Mouse (Mus musculus) myocyte (in vitro differentiated cells): ENCODE measurements around the gene Gm9903. TPM values are rescaled to one million over a fixed set of nuclear protein-coding genes. Genes with fewer than 3 reads are reported as not detected.

Source experiments
- H3K27me3 ChIP-seq: one replicate; pipeline ENCODE4 v1.6.1; 2011; ENCODE audit not compliant: control insufficient read depth, insufficient read depth, insufficient read length
- H3K36me3 ChIP-seq: one replicate; pipeline ENCODE4 v1.6.1; 2011; ENCODE audit not compliant: control insufficient read depth, insufficient read depth
- H3K4me2 ChIP-seq: one replicate; pipeline ENCODE4 v1.6.1; 2011; ENCODE audit warnings: low read depth, control low read depth
- H3K4me3 ChIP-seq: one replicate; pipeline ENCODE4 v1.5.1; 2011; ENCODE audit warnings: mild to moderate bottlenecking, control low read depth, moderate library complexity
- H3K79me2 ChIP-seq: one replicate; pipeline ENCODE4 v1.6.1; 2011; ENCODE audit not compliant: control insufficient read depth, insufficient read depth
- H3ac ChIP-seq: one replicate; pipeline ENCODE4 v1.6.1; 2011; ENCODE audit not compliant: control insufficient read depth, insufficient read length
- CEBPB ChIP-seq: IDR thresholded peaks from 2 replicates; pipeline ENCODE4 v1.6.1; 2011; ENCODE audit warnings: mild to moderate bottlenecking, moderate library complexity; ENCODE audit not compliant: poor library complexity, insufficient read depth, severe bottlenecking
- E2F4 ChIP-seq: IDR thresholded peaks from one replicate; pipeline ENCODE4 v1.6.1; 2011; ENCODE audit warnings: mild to moderate bottlenecking, control low read depth, moderate library complexity; ENCODE audit not compliant: insufficient read depth
- MAX ChIP-seq: IDR thresholded peaks from one replicate; pipeline ENCODE4 v1.6.1; 2011; ENCODE audit warnings: low read depth, mild to moderate bottlenecking, control low read depth
- MYOD1 ChIP-seq, 3 experiments: IDR thresholded peaks; one replicate each; pipeline ENCODE4 v1.6.1; 2011; ENCODE audit warnings: control low read depth in 2 of 3, low read depth in 2 of 3, mild to moderate bottlenecking in 2 of 3, moderate library complexity in 1 of 3; ENCODE audit not compliant: insufficient read length in 2 of 3, control insufficient read depth in 1 of 3
- MYOG ChIP-seq, 3 experiments: IDR thresholded peaks; one replicate each; pipeline ENCODE4 v1.6.1; 2011; ENCODE audit warnings: control low read depth in 2 of 3, low read depth in 2 of 3, mild to moderate bottlenecking in 2 of 3; ENCODE audit not compliant: insufficient read length in 2 of 3, control insufficient read depth in 1 of 3, insufficient read depth in 1 of 3
- POLR2A ChIP-seq: IDR thresholded peaks from one replicate; pipeline ENCODE4 v1.6.1; 2011; ENCODE audit warnings: low read depth, mild to moderate bottlenecking, control low read depth, moderate library complexity; ENCODE audit not compliant: insufficient read length
- POLR2AphosphoS2 ChIP-seq: IDR thresholded peaks from one replicate; pipeline ENCODE4 v1.6.1; 2011; ENCODE audit warnings: low read depth, control low read depth; ENCODE audit not compliant: insufficient read length
- REST ChIP-seq: IDR thresholded peaks from one replicate; pipeline ENCODE4 v1.6.1; 2011; ENCODE audit warnings: mild to moderate bottlenecking, control low read depth, moderate library complexity; ENCODE audit not compliant: insufficient read depth, insufficient read length
- SRF ChIP-seq: IDR thresholded peaks from one replicate; pipeline ENCODE4 v1.6.1; 2011; ENCODE audit warnings: low read depth; ENCODE audit not compliant: control insufficient read depth, insufficient read length
- TCF12 ChIP-seq: IDR thresholded peaks from one replicate; pipeline ENCODE4 v1.6.1; 2011; ENCODE audit warnings: mild to moderate bottlenecking, control low read depth; ENCODE audit not compliant: poor library complexity, insufficient read depth, severe bottlenecking
- TCF3 ChIP-seq: IDR thresholded peaks from one replicate; pipeline ENCODE4 v1.6.1; 2011; ENCODE audit warnings: low read depth, control low read depth; ENCODE audit not compliant: insufficient read length
- USF1 ChIP-seq: IDR thresholded peaks from one replicate; pipeline ENCODE4 v1.6.1; 2011; ENCODE audit warnings: low read depth, mild to moderate bottlenecking, control low read depth, moderate library complexity
- polyA plus RNA-seq: library from polyadenylated mRNA; unstranded; fragments of >200 nt; fragmentation: generic; extraction: Trizol; gene quantifications from one replicate; pipeline ENCODE4 v1.2.1, GENCODE M21; 2012; ENCODE audit warnings: missing spikeins

The Gm9903 gene
- polyA plus RNA-seq, 1 experiment, result 0.25 TPM

- peak overlapping the region; percentile 88 for H3K4me2 ChIP-seq
- H3K4me3 ChIP-seq, result peak overlapping the region; percentile 97
- H3K79me2 ChIP-seq, result peaks cover 59% of the 10 kb centered on the region
- TF ChIP-seq SRF, result no peak
- H3K27me3 ChIP-seq, result no peaks in the 10 kb centered on the region
- peaks cover 11% of the 10 kb centered on the region for H3K36me3 ChIP-seq
- H3ac ChIP-seq, result peak overlapping the region; percentile 81
These were observed 27.6 kb downstream of the Gm9903 start for GRCm38 (mm10) chr5:33657251-33657786.

GRCm38 (mm10) chr5:33657787-33658663 lies 28.3 kb downstream of the Gm9903 start, which contains the start of the genes Tacc3 and Tmem129:
Gene Tacc3 (plus strand): TSS chr5:33658128.
Gene Tmem129 (minus strand): TSS chr5:33658416.
- Histone ChIP-seq H3K36me3 (peaks cover 11% of the 10 kb centered on the region), H3K4me3 (peak within 1 kb of the TSS; percentile 97), H3K79me2 (peaks cover 63% of the 10 kb centered on the region), H3K27me3 (no peaks in the 10 kb centered on the region), H3K4me2 (peak within 1 kb of the TSS; percentile 88), H3ac (peak within 1 kb of the TSS; percentile 81)
- TF ChIP-seq MYOD1 (IDR thresholded peaks at IDR 0.05; ENCODE audit: control insufficient read depth in 1 of 3, insufficient read length in 2 of 3, low read depth in 2 of 3) (peak in 2 of 3 experiments; percentile 21 to 33), CEBPB (no peak), POLR2AphosphoS2 (peak; percentile 95), TCF12 (no peak), MAX (no peak), TCF3 (no peak), MYOG (IDR thresholded peaks at IDR 0.05; ENCODE audit: control insufficient read depth in 1 of 3, insufficient read depth in 1 of 3, insufficient read length in 2 of 3, low read depth in 2 of 3) (no peak), REST (no peak), SRF (no peak), USF1 (no peak), POLR2A (peak; percentile 96), E2F4 (peak; percentile 96)

GRCm38 (mm10) chr5:33658664-33659050 lies 28.9 kb downstream of the Gm9903 start:
- H3K79me2 ChIP-seq, result peaks cover 63% of the 10 kb centered on the region
- no peaks in the 10 kb centered on the region for H3K27me3 ChIP-seq
- peak overlapping the region; percentile 97 for H3K4me3 ChIP-seq
- peak overlapping the region; percentile 78 for H3K4me2 ChIP-seq
- peak overlapping the region; percentile 81 for H3ac ChIP-seq
- peaks cover 11% of the 10 kb centered on the region for H3K36me3 ChIP-seq
- TF ChIP-seq POLR2AphosphoS2 (no peak), MAX (no peak), SRF (no peak), TCF3 (no peak), CEBPB (no peak), TCF12 (no peak), REST (no peak), POLR2A (no peak), MYOG (IDR thresholded peaks at IDR 0.05; ENCODE audit: control insufficient read depth in 1 of 3, insufficient read depth in 1 of 3, insufficient read length in 2 of 3, low read depth in 2 of 3) (no peak), E2F4 (no peak), USF1 (no peak), MYOD1 (IDR thresholded peaks at IDR 0.05; ENCODE audit: control insufficient read depth in 1 of 3, insufficient read length in 2 of 3, low read depth in 2 of 3) (no peak)

GRCm38 (mm10) chr5:33668223-33668622 lies 38.5 kb downstream of the Gm9903 start:
- H3K79me2 ChIP-seq, result no peaks in the 10 kb centered on the region
- H3K4me3 ChIP-seq, result no peak overlapping the region
- peaks cover 19% of the 10 kb centered on the region for H3K36me3 ChIP-seq
- no peak for TF ChIP-seq E2F4
- no peak for TF ChIP-seq TCF3
- no peak for TF ChIP-seq REST
- TF ChIP-seq MAX, result no peak
- TF ChIP-seq TCF12, result no peak
- no peak for TF ChIP-seq POLR2AphosphoS2
- no peak for TF ChIP-seq MYOD1 (IDR thresholded peaks at IDR 0.05; ENCODE audit: control insufficient read depth in 1 of 3, insufficient read length in 2 of 3, low read depth in 2 of 3)
- H3K4me2 ChIP-seq, result no peak overlapping the region
- H3K27me3 ChIP-seq, result no peaks in the 10 kb centered on the region
- H3ac ChIP-seq, result no peak overlapping the region

GRCm38 (mm10) chr5:33671659-33672058 lies 41.9 kb downstream of the Gm9903 start:
- peaks cover 14% of the 10 kb centered on the region for H3K36me3 ChIP-seq
- H3ac ChIP-seq, result no peak overlapping the region
- H3K27me3 ChIP-seq, result no peaks in the 10 kb centered on the region
- no peak overlapping the region for H3K4me3 ChIP-seq
- no peaks in the 10 kb centered on the region for H3K79me2 ChIP-seq
- TF ChIP-seq MAX (no peak), TCF12 (no peak), E2F4 (no peak), POLR2AphosphoS2 (no peak), MYOG (IDR thresholded peaks at IDR 0.05; ENCODE audit: control insufficient read depth in 1 of 3, insufficient read depth in 1 of 3, insufficient read length in 2 of 3, low read depth in 2 of 3) (no peak), MYOD1 (IDR thresholded peaks at IDR 0.05; ENCODE audit: control insufficient read depth in 1 of 3, insufficient read length in 2 of 3, low read depth in 2 of 3) (no peak), POLR2A (no peak), CEBPB (no peak), REST (no peak), USF1 (no peak), TCF3 (no peak), SRF (no peak)
- H3K4me2 ChIP-seq, result no peak overlapping the region
